Mouse (Mus musculus): ENCODE data around the gene Prg4. TPM values are rescaled to one million over a fixed set of nuclear protein-coding genes. Genes with fewer than 3 reads are reported as not detected.

Prg4 gene
- total RNA-seq, 1 experiment from 2014 or later, result 1.2 TPM

DNA sequence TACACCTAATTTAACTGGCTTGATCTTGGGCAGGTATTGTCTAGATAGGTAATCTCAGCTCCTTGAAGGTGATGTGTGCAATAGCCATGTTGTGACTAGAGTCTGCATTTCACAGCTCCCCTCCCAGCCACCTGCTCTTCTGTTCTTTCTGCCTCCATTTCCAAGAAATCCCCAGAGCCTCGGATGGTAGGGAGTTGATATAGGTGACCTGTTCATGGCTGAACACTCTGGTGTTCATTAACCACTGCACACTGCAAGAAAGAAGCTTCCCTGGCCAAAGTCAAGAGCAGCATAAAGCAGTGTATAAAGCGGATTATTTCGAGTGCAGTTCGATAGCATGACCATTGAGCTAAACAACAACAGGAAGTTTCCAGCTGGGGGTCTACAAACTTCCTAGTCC, 47.5 kb downstream of the Prg4 start:
- no peak for ATAC-seq (replicated peaks; ENCODE audit: insufficient number of reproducible peaks, low FRiP score, low TSS enrichment, poor library complexity, severe bottlenecking)

DNA sequence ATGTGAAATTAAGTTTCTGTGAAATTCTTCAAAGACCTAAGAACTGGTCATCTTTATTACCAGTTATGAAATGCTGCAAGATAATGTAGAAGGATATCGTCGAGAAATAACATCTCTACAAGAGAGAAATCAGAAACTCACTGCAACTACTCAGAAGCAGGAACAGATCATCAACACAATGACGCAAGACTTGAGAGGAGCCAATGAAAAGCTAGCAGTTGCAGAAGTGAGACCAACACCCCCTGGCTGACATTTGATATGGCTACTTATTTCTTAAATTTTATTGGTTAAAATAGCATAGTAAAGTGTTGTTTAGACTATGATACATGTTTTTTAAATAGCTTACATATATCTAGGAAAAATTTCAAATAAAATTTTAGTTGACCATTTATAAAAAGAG, 50.0 kb downstream of the Prg4 start:
- no peak for ATAC-seq (replicated peaks; ENCODE audit: insufficient number of reproducible peaks, low FRiP score, low TSS enrichment, poor library complexity, severe bottlenecking)

DNA sequence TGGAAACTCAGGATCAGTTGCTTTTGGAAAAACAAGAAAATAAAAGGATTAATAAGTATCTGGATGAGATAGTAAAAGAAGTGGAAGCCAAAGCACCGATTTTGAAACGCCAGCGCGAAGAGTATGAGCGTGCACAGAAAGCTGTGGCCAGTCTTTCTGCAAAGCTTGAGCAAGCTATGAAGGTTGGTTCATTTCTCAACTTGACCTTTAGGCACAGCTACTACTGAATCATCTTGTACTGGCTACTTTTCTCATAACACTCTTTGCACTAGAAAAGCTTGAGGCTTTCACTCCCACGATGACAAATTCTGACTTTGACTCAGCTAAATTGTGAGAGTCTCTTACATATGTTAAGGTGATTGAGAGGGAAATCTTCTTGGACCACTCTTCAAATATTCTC, 56.0 kb downstream of the Prg4 start:
- ATAC-seq (replicated peaks; ENCODE audit: insufficient number of reproducible peaks, low FRiP score, low TSS enrichment, poor library complexity, severe bottlenecking), result no peak

DNA sequence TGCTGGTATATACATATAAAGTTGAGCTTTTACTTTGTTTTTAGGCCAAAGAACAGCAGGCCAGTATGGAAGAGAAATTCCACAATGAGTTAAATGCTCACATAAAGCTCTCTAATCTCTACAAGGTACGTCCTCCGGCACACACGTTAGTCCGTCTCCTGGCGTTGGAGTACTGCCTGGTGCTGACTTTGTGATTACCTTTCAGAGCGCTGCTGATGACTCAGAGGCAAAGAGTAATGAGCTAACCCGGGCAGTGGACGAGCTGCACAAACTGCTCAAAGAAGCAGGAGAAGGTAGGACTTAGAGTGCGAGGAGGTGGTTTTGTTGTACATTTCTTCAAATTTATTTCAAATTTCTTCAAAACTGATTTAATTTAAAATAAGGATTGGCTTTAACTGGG, 58.7 kb downstream of the Prg4 start:
- ATAC-seq (replicated peaks; ENCODE audit: insufficient number of reproducible peaks, low FRiP score, low TSS enrichment, poor library complexity, severe bottlenecking), result no peak

DNA sequence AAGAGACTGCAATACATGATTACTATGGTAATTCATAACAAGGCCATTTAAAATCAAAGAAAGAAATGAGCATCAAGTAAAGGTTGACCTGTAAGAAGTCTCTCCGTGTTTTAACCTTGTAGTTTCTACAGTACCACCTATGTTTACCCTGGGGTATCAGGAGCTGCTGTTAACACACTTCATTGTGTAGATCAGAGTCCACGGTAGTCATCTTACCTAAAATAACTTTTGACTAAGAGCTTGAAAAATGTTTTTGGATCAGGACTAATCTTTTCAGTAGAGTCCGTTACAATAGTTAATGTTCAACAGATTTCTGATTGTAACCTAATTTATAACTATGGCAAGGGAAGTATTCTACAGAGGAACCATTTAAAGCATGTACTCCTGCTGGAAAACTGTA, 61.4 kb downstream of the Prg4 start:
- ATAC-seq (replicated peaks; ENCODE audit: insufficient number of reproducible peaks, low FRiP score, low TSS enrichment, poor library complexity, severe bottlenecking), result no peak

DNA sequence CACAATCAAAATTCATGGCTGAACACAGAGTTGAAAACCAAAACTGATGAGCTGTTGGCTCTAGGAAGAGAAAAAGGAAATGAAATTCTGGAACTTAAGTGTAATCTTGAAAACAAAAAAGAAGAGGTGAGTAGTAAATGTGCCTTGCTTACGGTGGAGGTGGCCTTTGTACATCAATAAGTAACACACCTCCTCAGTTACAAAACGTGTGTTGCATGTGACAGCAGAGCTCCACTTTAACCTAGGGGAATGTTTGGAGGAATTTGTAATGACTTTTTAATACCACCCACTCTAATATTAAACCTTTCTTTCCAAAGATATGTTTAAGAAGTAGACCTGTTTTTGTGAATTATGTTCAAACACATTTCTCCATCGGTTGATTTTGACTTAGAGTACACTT, 62.1 kb downstream of the Prg4 start:
- no peak for ATAC-seq (replicated peaks; ENCODE audit: insufficient number of reproducible peaks, low FRiP score, low TSS enrichment, poor library complexity, severe bottlenecking)

Other genes starting within 250 kb of the Prg4 start
- gene Pdc, start 146.7 kb downstream of the Prg4 start, total RNA-seq (2017), result 0.21 TPM in 1 of 3 replicates, not detected in the others
- gene Tpr, start 73.3 kb downstream of the Prg4 start, total RNA-seq (2017), result 360 to 609 TPM (median 541 TPM) in 3 replicates
- 59.9 to 85.9 TPM (median 84.5 TPM) in 3 replicates for gene Odr4, start 73.1 kb downstream of the Prg4 start, total RNA-seq (2017)